Mouse (Mus musculus) lung, adult 2 months (tissue): Measurements from ENCODE around the gene Cpeb3.

Experiments
- CTCF ChIP-seq: fragments of 200-500 bp; IDR thresholded peaks from 2 replicates; pipeline ENCODE4 v1.5.1; 2011; ENCODE audit warnings: mild to moderate bottlenecking, low read length, control low read depth; ENCODE audit not compliant: insufficient read depth
- POLR2A ChIP-seq: fragments of 200-500 bp; IDR thresholded peaks from 2 replicates; pipeline ENCODE4 v1.6.1; 2011; ENCODE audit warnings: low read depth, mild to moderate bottlenecking, control low read depth, low read length, borderline replicate concordance; ENCODE audit errors: extremely low read depth

- no peak for TF ChIP-seq CTCF
- no peak for TF ChIP-seq POLR2A
Measured at GRCm38 (mm10) chr19:37188366-37188948, 19.9 kb downstream of the Cpeb3 start.
